Mouse (Mus musculus): Measurements from ENCODE around the gene H2-D1. TPM values are rescaled to one million over a fixed set of nuclear protein-coding genes. Genes with fewer than 3 reads are reported as not detected.

The H2-D1 gene
- polyA plus RNA-seq (2014; fragmentation: Nextera tagmentation; extraction: Ambion mirVana), result 52.4 and 59.8 TPM in 2 replicates

GRCm38 (mm10) chr17:35262664-35263522 lies at the start of gene H2-D1:
H2-D1 (plus strand) TSS chr17:35262730.
- Histone ChIP-seq H3K9me3 (ENCODE audit: control insufficient read depth, low read length) (no peaks in the 10 kb centered on the region), H3K4me3 (ENCODE audit: control insufficient read depth in 1 of 2, insufficient read depth in 1 of 2, low read depth in 1 of 2, low read length in 2 of 2) (peak within 1 kb of the TSS; percentile 65 to 72), H3K9ac (ENCODE audit: low read length) (peak within 1 kb of the TSS; percentile 71), H3K27ac (replicated peaks in 1 of 2; ENCODE audit: control insufficient read depth in 1 of 2, insufficient read depth in 1 of 2, low read depth in 2 of 2, low read length in 2 of 2) (no peak within 1 kb of the TSS), H3K27me3 (ENCODE audit: control insufficient read depth, insufficient read depth, low read length) (peaks cover 24% of the 10 kb centered on the region), H3K4me1 (ENCODE audit: control insufficient read depth in 2 of 2, insufficient read depth in 2 of 2, low read length in 2 of 2) (no peaks in the 10 kb centered on the region; a peak in 1 of 4 replicates), H3K36me3 (ENCODE audit: control insufficient read depth, insufficient read depth, low read length) (no peaks in the 10 kb centered on the region), H3K4me2 (ENCODE audit: low read length) (peak within 1 kb of the TSS; percentile 99)
- under 1% methylated on average over 60 of the region's 73 CpGs for WGBS
- ATAC-seq (ENCODE audit: insufficient number of reproducible peaks, insufficient read depth, low FRiP score, low read depth), result peak; percentile 79

- no peaks in the 10 kb centered on the region for H3K27me3 ChIP-seq (ENCODE audit: control insufficient read depth, insufficient read depth, low read length)
- no peaks in the 10 kb centered on the region for H3K9me3 ChIP-seq (ENCODE audit: control insufficient read depth, low read length)
- H3K4me3 ChIP-seq (ENCODE audit: control insufficient read depth in 1 of 2, insufficient read depth in 1 of 2, low read depth in 1 of 2, low read length in 2 of 2), result no peak overlapping the region
- H3K4me2 ChIP-seq (ENCODE audit: low read length), result no peak overlapping the region
- 90% methylated on average over 5 of the region's 5 CpGs for WGBS
- H3K9ac ChIP-seq (ENCODE audit: low read length), result no peak overlapping the region
- ATAC-seq (ENCODE audit: insufficient number of reproducible peaks, insufficient read depth, low FRiP score, low read depth), result no peak
- H3K4me1 ChIP-seq (ENCODE audit: control insufficient read depth in 2 of 2, insufficient read depth in 2 of 2, low read length in 2 of 2), result peaks cover under 1 to 4% of the 10 kb centered on the region in 2 experiments; a peak in 1 of 4 replicates
- no peaks in the 10 kb centered on the region for H3K36me3 ChIP-seq (ENCODE audit: control insufficient read depth, insufficient read depth, low read length)
- H3K27ac ChIP-seq (replicated peaks in 1 of 2; ENCODE audit: control insufficient read depth in 1 of 2, insufficient read depth in 1 of 2, low read depth in 2 of 2, low read length in 2 of 2), result no peak overlapping the region
These were observed 49.5 kb upstream of the H2-D1 start for GRCm38 (mm10) chr17:35213071-35213470.

- Histone ChIP-seq H3K36me3 (ENCODE audit: control insufficient read depth, insufficient read depth, low read length) (peaks cover 36% of the 10 kb centered on the region), H3K9me3 (ENCODE audit: control insufficient read depth, low read length) (no peaks in the 10 kb centered on the region), H3K27me3 (ENCODE audit: control insufficient read depth, insufficient read depth, low read length) (no peaks in the 10 kb centered on the region), H3K4me3 (ENCODE audit: control insufficient read depth in 1 of 2, insufficient read depth in 1 of 2, low read depth in 1 of 2, low read length in 2 of 2) (no peak overlapping the region), H3K9ac (ENCODE audit: low read length) (no peak overlapping the region), H3K4me2 (ENCODE audit: low read length) (no peak overlapping the region), H3K27ac (replicated peaks in 1 of 2; ENCODE audit: control insufficient read depth in 1 of 2, insufficient read depth in 1 of 2, low read depth in 2 of 2, low read length in 2 of 2) (peak overlapping the region; percentile 50 to 72), H3K4me1 (ENCODE audit: control insufficient read depth in 2 of 2, insufficient read depth in 2 of 2, low read length in 2 of 2) (peaks cover 12 to 20% of the 10 kb centered on the region in 2 experiments)
- ATAC-seq (ENCODE audit: insufficient number of reproducible peaks, insufficient read depth, low FRiP score, low read depth), result peak; percentile 52; the same call in 1 of the 2 replicates
- 73% methylated on average over 18 of the region's 18 CpGs for WGBS
These were observed 43.9 kb upstream of the H2-D1 start for GRCm38 (mm10) chr17:35218516-35219193.

- H3K27ac ChIP-seq (replicated peaks in 1 of 2; ENCODE audit: control insufficient read depth in 1 of 2, insufficient read depth in 1 of 2, low read depth in 2 of 2, low read length in 2 of 2), result peak overlapping the region in 1 of 2 experiments; percentile 72; a peak in 2 of 4 replicates
- H3K4me2 ChIP-seq (ENCODE audit: low read length), result no peak overlapping the region
- H3K4me1 ChIP-seq (ENCODE audit: control insufficient read depth in 2 of 2, insufficient read depth in 2 of 2, low read length in 2 of 2), result peaks cover 10 to 20% of the 10 kb centered on the region in 2 experiments
- 0 out of 2 replicates have a peak, but pooled peaks have one; percentile 1 for ATAC-seq (ENCODE audit: insufficient number of reproducible peaks, insufficient read depth, low FRiP score, low read depth)
- 58% methylated on average over 6 of the region's 6 CpGs for WGBS
- peaks cover 36% of the 10 kb centered on the region for H3K36me3 ChIP-seq (ENCODE audit: control insufficient read depth, insufficient read depth, low read length)
- H3K27me3 ChIP-seq (ENCODE audit: control insufficient read depth, insufficient read depth, low read length), result no peaks in the 10 kb centered on the region
- no peaks in the 10 kb centered on the region for H3K9me3 ChIP-seq (ENCODE audit: control insufficient read depth, low read length)
- no peak overlapping the region for H3K4me3 ChIP-seq (ENCODE audit: control insufficient read depth in 1 of 2, insufficient read depth in 1 of 2, low read depth in 1 of 2, low read length in 2 of 2)
- no peak overlapping the region for H3K9ac ChIP-seq (ENCODE audit: low read length)
These were observed 42.9 kb upstream of the H2-D1 start for GRCm38 (mm10) chr17:35219601-35220041.

GRCm38 (mm10) chr17:35220156-35220952 lies 42.2 kb upstream of the H2-D1 start, which contains the start of gene Gm16181:
Gm16181 (plus strand) TSS chr17:35220834.
- Histone ChIP-seq H3K9me3 (ENCODE audit: control insufficient read depth, low read length) (no peaks in the 10 kb centered on the region), H3K27ac (replicated peaks in 1 of 2; ENCODE audit: control insufficient read depth in 1 of 2, insufficient read depth in 1 of 2, low read depth in 2 of 2, low read length in 2 of 2) (peak within 1 kb of the TSS; percentile 9 to 72; a peak in 2 of 4 replicates), H3K4me2 (ENCODE audit: low read length) (no peak within 1 kb of the TSS), H3K4me3 (ENCODE audit: control insufficient read depth in 1 of 2, insufficient read depth in 1 of 2, low read depth in 1 of 2, low read length in 2 of 2) (no peak within 1 kb of the TSS), H3K4me1 (ENCODE audit: control insufficient read depth in 2 of 2, insufficient read depth in 2 of 2, low read length in 2 of 2) (peaks cover 9 to 20% of the 10 kb centered on the region in 2 experiments), H3K36me3 (ENCODE audit: control insufficient read depth, insufficient read depth, low read length) (peaks cover 43% of the 10 kb centered on the region), H3K27me3 (ENCODE audit: control insufficient read depth, insufficient read depth, low read length) (no peaks in the 10 kb centered on the region), H3K9ac (ENCODE audit: low read length) (peak within 1 kb of the TSS; percentile 30; the same call in 1 of the 2 replicates)
- ATAC-seq (ENCODE audit: insufficient number of reproducible peaks, insufficient read depth, low FRiP score, low read depth), result 0 out of 2 replicates have a peak, but pooled peaks have one; percentile 2
- WGBS, result 65% methylated on average over 28 of the region's 28 CpGs

GRCm38 (mm10) chr17:35222299-35222698 lies 40.2 kb upstream of the H2-D1 start:
- Histone ChIP-seq H3K9ac (ENCODE audit: low read length) (0 out of 2 replicates have a peak overlapping the region, but pooled peaks have one; percentile 21), H3K4me3 (ENCODE audit: control insufficient read depth in 1 of 2, insufficient read depth in 1 of 2, low read depth in 1 of 2, low read length in 2 of 2) (no peak overlapping the region), H3K27me3 (ENCODE audit: control insufficient read depth, insufficient read depth, low read length) (no peaks in the 10 kb centered on the region), H3K27ac (replicated peaks in 1 of 2; ENCODE audit: control insufficient read depth in 1 of 2, insufficient read depth in 1 of 2, low read depth in 2 of 2, low read length in 2 of 2) (peak overlapping the region; percentile 16 to 46; a peak in 2 of 4 replicates), H3K4me2 (ENCODE audit: low read length) (no peak overlapping the region), H3K9me3 (ENCODE audit: control insufficient read depth, low read length) (no peaks in the 10 kb centered on the region), H3K36me3 (ENCODE audit: control insufficient read depth, insufficient read depth, low read length) (peaks cover 49% of the 10 kb centered on the region), H3K4me1 (ENCODE audit: control insufficient read depth in 2 of 2, insufficient read depth in 2 of 2, low read length in 2 of 2) (peaks cover 9 to 20% of the 10 kb centered on the region in 2 experiments)
- WGBS, result 55% methylated on average over 6 of the region's 6 CpGs
- ATAC-seq (ENCODE audit: insufficient number of reproducible peaks, insufficient read depth, low FRiP score, low read depth), result no peak

- H3K27me3 ChIP-seq (ENCODE audit: control insufficient read depth, insufficient read depth, low read length), result no peaks in the 10 kb centered on the region
- H3K36me3 ChIP-seq (ENCODE audit: control insufficient read depth, insufficient read depth, low read length), result peaks cover 66% of the 10 kb centered on the region
- no peak overlapping the region for H3K4me3 ChIP-seq (ENCODE audit: control insufficient read depth in 1 of 2, insufficient read depth in 1 of 2, low read depth in 1 of 2, low read length in 2 of 2)
- no peak overlapping the region for H3K4me2 ChIP-seq (ENCODE audit: low read length)
- H3K27ac ChIP-seq (replicated peaks in 1 of 2; ENCODE audit: control insufficient read depth in 1 of 2, insufficient read depth in 1 of 2, low read depth in 2 of 2, low read length in 2 of 2), result no peak overlapping the region
- no peak overlapping the region for H3K9ac ChIP-seq (ENCODE audit: low read length)
- no peaks in the 10 kb centered on the region for H3K9me3 ChIP-seq (ENCODE audit: control insufficient read depth, low read length)
- H3K4me1 ChIP-seq (ENCODE audit: control insufficient read depth in 2 of 2, insufficient read depth in 2 of 2, low read length in 2 of 2), result peaks cover 3 to 9% of the 10 kb centered on the region in 2 experiments
- WGBS, result 90% methylated on average over 4 of the region's 4 CpGs
- ATAC-seq (ENCODE audit: insufficient number of reproducible peaks, insufficient read depth, low FRiP score, low read depth), result no peak
These were observed 37.9 kb upstream of the H2-D1 start for GRCm38 (mm10) chr17:35224641-35225040.

Data from heart, embryonic 14.5 days (tissue).